Mouse (Mus musculus): ENCODE results near the gene Mgll.

DNA sequence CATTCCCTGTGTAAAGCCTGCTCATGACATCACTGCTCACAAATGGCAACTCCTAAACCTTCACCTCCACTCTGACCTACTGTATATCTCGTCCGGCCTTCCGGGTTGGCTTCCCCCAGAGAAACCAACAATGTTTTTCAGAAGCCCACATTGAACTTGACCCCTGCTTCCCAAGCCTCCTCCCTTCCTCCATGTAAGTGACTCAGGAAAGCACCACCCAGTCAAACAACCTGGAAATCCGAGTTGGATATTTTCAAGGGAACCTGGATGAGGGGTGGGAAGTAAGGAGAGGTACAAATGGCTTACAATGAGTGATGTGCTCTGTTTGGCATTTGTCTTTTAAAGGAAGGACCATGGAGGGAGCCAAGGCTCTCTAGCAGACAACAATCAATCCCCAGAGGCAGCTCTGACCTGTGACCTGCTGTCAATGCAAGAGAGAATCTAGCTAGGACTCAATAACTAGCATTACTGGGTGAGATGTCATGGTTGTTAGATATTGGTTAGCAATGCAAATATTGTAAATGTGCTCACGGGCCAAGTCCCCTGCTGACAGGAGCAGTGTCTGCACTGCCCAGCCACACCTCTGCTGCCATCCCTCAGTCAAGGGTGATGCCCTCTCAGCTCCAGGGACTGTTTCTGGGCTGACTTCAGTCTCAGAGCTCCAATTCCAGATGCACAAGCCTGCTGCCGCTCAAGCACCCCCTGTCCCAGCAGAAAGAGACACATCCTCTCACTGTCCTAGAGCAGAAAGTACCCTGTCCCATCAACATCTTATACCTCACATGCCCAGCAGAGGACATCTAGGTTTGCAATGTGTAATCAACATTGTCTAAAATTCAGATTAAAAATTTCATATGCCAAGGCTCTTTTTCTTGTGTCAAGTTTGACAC is 6.8 kb upstream of the Mgll start:
- no peak for TF ChIP-seq CTCF (IDR thresholded peaks at IDR 0.05; ENCODE audit: low read depth, low read length)
- TF ChIP-seq POLR2A (IDR thresholded peaks at IDR 0.05; ENCODE audit: borderline replicate concordance, low read depth, low read length), result no peak

Measured in bone marrow macrophage, adult 2 months (primary cell).